Mouse (Mus musculus): ENCODE measurements around the gene Faap20.

- no peak for TF ChIP-seq POLR2A (IDR thresholded peaks at IDR 0.05; ENCODE audit: insufficient read length, low read depth)
- TF ChIP-seq MYOD1 (IDR thresholded peaks at IDR 0.05; ENCODE audit: control insufficient read depth in 1 of 3, insufficient read length in 2 of 3, low read depth in 2 of 3) = no peak
- TF ChIP-seq USF1 (IDR thresholded peaks at IDR 0.05; ENCODE audit: low read depth) = peak; percentile 8
- TF ChIP-seq CEBPB (IDR thresholded peaks at IDR 0.05; ENCODE audit: insufficient read depth, poor library complexity, severe bottlenecking) = no peak
- TF ChIP-seq E2F4 (IDR thresholded peaks at IDR 0.05; ENCODE audit: insufficient read depth) = no peak
- no peak for TF ChIP-seq TCF12 (IDR thresholded peaks at IDR 0.05; ENCODE audit: insufficient read depth, poor library complexity, severe bottlenecking)
Measured at GRCm38 (mm10) chr4:155279926-155280767, 30.5 kb downstream of the Faap20 start.

Measured in myocyte (in vitro differentiated cells).